Mouse (Mus musculus): ENCODE results near the gene Nme7. TPM values are rescaled to one million over a fixed set of nuclear protein-coding genes. Genes with fewer than 3 reads are reported as not detected.
A peak's percentile ranks its signal among the peaks of the same experiment; 100 is the strongest.

Nme7 gene
- polyA plus RNA-seq, 1 experiment: 22.2 TPM

- DNase-seq (ENCODE audit: extremely low spot score in 1 of 2, low spot score in 1 of 2): peak in 1 of 2 experiments; percentile 10
Measured at GRCm38 (mm10) chr1:164319542-164320140, 15.7 kb downstream of the Nme7 start.

DNA sequence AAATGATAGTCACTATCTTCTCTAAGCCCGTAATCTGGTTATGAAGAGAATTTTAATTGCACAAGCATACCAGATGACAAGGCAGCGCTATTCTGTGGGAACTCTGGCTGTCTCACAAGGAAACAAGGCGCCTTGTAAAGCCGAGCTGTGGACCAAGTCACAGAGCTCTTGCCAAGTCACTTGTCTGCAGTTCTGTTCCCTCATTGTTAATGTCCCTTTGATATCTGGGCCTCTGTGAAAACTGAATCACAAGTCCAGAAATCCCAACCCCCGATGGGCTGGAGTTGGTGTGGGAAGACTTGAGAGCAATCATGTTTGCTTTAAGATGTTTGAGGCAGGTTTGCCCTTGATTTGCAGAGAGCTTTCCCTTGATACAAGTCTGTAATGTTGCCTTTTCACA, 16.8 kb downstream of the Nme7 start:
- DNase-seq (ENCODE audit: extremely low spot score in 1 of 2, low spot score in 1 of 2): peak in 1 of 2 experiments; percentile 50

DNA sequence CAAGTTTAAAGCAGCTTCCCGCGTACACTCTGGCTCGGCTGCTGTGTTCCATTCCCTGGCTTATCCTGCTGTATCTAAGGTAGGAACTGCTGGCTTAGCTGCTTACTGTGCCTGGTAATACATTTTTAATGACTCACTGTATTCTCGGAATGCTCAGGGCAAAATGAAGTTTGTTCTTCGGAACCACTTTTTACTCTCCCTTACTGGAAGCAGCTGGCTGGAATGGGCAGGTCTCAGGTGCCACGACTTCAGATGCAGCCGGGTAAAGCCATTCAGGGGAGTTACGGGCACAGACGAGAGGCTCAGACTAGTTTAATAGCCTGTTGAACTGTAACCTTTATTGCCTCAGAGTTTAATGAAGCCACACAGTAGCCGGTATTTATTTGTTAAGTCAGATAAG, 17.5 kb downstream of the Nme7 start:
- no peak for DNase-seq (ENCODE audit: extremely low spot score in 1 of 2, low spot score in 1 of 2)

- no peak for DNase-seq (ENCODE audit: extremely low spot score in 1 of 2, low spot score in 1 of 2)
Measured at GRCm38 (mm10) chr1:164322987-164323650, 19.2 kb downstream of the Nme7 start.

GRCm38 (mm10) chr1:164324221-164324620, 20.3 kb downstream of the Nme7 start:
- no peak for DNase-seq (ENCODE audit: extremely low spot score in 1 of 2, low spot score in 1 of 2)

GRCm38 (mm10) chr1:164324878-164325277, 21.0 kb downstream of the Nme7 start:
- no peak for DNase-seq (ENCODE audit: extremely low spot score in 1 of 2, low spot score in 1 of 2)

DNA sequence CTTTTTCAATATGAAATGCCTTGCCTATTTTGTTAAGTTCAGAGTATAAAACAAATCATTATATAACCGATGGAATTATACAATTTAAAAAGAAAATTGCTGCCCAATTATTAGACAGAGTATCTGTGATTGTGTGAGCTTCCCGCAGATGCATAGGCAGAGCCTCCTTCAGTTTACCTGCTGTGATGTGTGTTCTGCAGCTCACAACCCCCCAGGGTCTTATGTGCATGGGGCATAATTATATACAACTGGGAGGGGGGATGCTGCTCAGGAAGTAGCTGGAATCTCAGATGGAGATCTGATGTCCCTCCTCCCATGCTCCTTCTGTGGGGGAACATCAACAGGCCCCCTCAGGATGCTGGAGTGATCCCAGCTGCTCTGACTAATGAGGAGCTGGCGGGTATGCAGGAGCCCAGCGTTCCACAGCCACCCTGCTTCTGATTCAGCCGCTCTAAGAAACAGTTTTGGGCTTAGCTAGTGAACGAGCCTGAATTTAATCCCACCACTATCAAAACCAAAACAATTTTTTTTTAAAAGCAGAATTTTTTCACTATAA, 22.8 kb downstream of the Nme7 start:
- peak in 1 of 2 experiments; percentile 66 for DNase-seq (ENCODE audit: extremely low spot score in 1 of 2, low spot score in 1 of 2)

DNA sequence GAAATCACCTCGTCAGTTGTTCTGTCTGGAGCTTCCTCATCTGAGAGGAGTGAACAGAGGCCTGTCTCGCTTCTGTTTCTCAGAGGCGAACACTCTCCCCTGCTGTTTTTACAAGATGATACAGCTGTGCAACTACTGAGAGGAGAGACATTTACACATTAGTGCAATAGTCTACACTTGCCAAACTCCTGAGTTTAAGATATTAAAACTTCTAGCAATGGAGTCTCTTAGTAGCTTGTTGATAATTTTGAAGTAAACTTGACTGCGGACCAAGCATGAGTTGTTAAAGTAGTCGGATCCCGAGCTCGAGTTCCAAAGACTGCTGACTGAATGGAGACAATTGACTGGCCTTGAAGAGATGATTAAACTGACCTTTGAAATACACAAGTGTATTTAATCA, 23.8 kb downstream of the Nme7 start:
- no peak for DNase-seq (ENCODE audit: extremely low spot score in 1 of 2, low spot score in 1 of 2)

DNA sequence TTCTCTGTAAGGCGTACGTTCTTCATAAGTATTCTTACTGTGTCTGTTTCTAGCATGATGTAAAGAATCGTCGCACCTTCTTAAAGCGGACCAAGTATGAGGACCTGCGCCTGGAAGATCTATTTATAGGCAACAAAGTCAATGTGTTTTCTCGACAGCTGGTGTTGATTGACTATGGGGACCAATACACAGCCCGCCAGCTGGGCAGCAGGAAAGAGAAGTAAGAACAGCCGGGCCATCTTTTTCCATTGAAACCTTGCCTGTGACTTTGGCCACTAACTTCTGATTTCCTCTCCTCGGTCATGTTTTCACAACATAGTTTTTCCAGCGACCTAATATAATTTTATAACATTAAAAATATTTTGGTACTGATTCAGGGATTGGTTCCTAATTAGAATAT, 28.6 kb downstream of the Nme7 start:
- DNase-seq (ENCODE audit: extremely low spot score in 1 of 2, low spot score in 1 of 2): no peak

DNA sequence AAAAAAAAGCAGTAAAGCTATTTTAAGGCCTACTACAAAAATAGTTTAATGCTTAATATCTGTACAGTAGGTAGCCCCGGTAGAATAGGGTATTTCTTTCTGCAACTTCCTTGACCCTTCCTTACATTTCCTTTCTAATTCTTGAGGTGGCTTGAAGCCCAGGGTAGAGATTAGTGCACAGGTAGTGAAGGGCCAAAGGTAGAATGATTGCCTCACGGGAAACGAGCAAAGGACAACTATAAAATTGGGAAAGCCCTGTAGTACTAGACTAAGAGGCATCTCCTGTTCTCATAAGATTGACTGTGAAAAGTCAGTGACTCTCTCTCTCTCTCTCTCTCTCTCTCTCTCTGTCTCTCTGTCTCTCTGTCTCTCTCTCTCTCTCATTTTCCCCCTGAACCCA, 31.5 kb downstream of the Nme7 start:
- no peak for DNase-seq (ENCODE audit: extremely low spot score in 1 of 2, low spot score in 1 of 2)

- peak; percentile 52 to 68 for DNase-seq (ENCODE audit: extremely low spot score in 1 of 2, low spot score in 1 of 2)
Measured at GRCm38 (mm10) chr1:164335846-164336245, 31.9 kb downstream of the Nme7 start.

GRCm38 (mm10) chr1:164342161-164342560, 38.2 kb downstream of the Nme7 start:
- peak in 1 of 2 experiments; percentile 50 for DNase-seq (ENCODE audit: extremely low spot score in 1 of 2, low spot score in 1 of 2)

- DNase-seq (ENCODE audit: extremely low spot score in 1 of 2, low spot score in 1 of 2): no peak
Measured at GRCm38 (mm10) chr1:164353443-164353842, 49.5 kb downstream of the Nme7 start.

- DNase-seq (ENCODE audit: extremely low spot score in 1 of 2, low spot score in 1 of 2): no peak
Measured at GRCm38 (mm10) chr1:164357995-164358394, 54.1 kb downstream of the Nme7 start.

DNA sequence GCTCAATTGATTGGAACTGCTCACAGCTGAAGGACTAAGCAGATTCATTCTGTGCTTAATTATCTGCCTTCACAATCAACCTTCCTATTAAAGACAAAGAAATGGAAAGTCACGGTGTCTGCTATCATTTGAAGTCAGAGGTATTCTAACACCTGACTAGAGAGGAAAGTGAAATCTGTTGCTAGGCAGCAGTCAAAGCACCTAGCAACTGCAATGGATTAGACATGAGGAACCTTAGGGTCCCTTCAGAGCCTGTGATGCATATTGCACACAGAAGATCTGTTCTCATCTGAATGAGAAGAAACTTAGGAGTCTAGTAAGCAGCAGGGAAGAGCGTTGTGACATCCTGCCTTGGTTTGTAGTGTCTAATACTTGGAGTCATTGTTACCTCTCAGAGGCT, 58.1 kb downstream of the Nme7 start:
- DNase-seq (ENCODE audit: extremely low spot score in 1 of 2, low spot score in 1 of 2): no peak

DNA sequence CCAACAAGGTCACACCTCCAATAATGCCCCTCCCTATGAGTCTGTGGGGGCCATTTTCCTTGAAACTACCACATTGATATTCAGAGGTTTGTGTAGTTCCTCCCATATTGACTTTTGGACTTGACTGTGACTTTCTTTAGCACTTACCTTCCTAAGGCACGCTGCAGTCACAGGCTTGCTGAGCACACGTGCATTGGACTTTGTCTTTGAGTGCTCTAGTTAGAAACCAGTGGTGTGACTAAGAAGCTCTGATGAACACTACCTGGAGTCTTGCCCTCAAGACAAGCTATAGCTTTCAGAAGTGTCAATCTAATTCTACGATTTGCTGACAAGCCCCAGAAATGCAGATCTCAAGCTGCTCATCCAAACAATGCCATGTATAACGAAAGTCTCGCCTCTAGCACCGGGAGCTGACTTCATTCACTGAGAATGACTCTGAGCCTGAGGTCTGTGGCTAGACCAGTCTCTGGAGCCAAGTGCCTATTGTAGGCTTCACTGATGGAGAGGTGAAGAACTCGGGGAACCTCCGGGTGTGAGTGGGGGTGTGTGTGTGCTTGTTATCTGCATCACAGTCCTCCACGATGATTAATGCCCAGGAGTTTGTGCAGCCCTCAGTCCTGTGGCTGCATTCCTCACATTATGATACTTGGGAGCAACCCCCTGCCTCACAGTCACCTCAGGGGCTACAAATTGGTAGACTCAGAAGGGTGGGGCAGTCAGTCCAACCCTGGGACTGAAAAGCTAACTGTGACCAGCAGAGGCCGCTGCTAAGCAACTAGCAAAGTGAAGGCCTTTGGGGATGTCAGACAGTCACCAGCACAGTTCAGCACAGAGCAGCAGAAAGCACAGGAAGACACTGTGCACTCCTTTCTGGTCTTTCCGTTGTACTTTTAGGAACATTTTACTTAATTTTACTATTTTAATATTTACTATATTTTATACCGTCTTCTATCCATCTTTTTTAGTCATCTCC, 62.5 kb downstream of the Nme7 start:
- DNase-seq (ENCODE audit: extremely low spot score in 1 of 2, low spot score in 1 of 2): peak; percentile 44 to 88

- no peak for DNase-seq (ENCODE audit: extremely low spot score in 1 of 2, low spot score in 1 of 2)
Measured at GRCm38 (mm10) chr1:164368152-164368551, 64.2 kb downstream of the Nme7 start.

DNA sequence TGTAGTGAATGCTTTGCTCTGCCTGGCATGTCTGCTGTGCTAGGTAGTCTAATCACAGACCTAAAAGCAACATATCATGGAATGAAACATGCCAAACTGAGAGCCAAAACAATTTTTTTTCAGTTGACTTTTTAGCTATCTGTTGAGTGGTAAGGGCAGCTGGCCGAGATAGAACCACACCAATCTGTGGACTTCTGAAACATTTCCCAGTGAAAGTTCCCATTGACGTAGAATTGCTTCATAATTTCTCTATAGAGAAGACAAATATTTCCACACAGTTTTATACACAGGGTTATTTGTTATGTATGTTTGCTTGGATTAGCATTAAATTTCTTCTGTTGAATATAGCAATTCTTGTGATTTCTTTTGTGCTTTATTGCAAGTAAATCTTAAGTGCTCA, 65.9 kb downstream of the Nme7 start:
- no peak for DNase-seq (ENCODE audit: extremely low spot score in 1 of 2, low spot score in 1 of 2)

DNA sequence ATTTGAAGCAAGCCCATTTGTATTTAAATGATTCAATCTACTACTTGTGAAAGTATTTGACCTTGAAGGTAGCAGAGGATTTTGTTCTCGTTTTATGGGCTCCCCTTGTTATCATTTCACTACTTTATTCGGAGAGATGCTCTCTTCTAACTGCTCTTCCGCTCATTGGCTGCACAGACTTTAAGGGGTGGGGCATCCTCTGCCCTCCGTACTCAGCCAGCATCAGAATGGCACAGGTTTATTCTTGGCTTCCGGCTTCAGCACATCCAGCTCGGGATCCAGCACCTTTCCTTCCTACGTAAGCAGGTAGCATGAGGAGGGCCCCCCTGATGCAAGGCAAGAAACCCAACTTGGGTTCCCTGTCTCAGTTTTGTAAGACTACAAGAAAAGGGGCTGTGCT, 69.1 kb downstream of the Nme7 start:
- no peak for DNase-seq (ENCODE audit: extremely low spot score in 1 of 2, low spot score in 1 of 2)

- DNase-seq (ENCODE audit: extremely low spot score in 1 of 2, low spot score in 1 of 2): no peak
Measured at GRCm38 (mm10) chr1:164374020-164374419, 70.1 kb downstream of the Nme7 start.

DNA sequence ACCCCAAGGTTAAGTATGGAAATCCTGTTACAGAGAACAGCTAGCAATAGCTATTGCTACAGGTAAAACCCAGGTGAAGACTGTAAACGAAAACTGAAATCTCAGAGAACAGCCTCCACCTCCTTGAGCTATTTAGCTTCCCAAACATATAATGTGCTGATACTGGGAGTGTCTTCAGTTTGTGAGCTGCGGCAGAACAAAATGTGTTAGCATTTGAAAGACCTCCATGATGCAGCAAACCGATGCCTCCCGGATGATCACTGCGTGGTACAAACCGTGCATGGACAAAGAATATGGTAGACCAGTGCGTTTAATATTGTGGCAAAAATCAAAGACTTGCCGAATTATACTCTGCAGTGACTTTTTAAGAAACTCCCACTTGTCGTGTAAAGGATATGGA, 71.7 kb downstream of the Nme7 start:
- no peak for DNase-seq (ENCODE audit: extremely low spot score in 1 of 2, low spot score in 1 of 2)

All from frontal cortex, adult 2 months (tissue).